Mouse (Mus musculus): ENCODE measurements around the gene Nfatc2.

DNA sequence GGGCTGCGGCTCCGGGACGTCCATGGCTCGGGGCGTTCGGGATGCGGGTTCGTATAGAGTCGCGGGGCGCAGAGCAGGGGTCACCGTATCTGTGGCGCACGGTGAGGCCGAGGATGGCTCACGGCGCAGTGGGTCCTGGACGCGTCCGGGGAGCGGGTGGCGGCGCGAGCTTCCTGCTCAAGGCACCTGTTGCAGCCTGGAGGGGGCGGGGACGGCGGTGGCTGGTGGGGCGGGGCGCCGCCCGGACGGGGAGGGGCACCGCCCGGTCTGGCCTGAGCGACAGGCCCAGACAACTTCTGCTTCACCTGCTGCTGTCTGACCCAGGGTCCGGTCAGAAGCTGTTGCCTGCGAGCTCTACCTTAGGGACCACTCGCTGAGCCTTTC is 11.3 kb downstream of the Nfatc2 start:
- TF ChIP-seq CTCF (IDR thresholded peaks at IDR 0.05; ENCODE audit: control insufficient read depth, insufficient read depth, insufficient read length) (no peak), USF1 (IDR thresholded peaks at IDR 0.05; ENCODE audit: low read depth) (no peak), MYOD1 (IDR thresholded peaks at IDR 0.05; ENCODE audit: control insufficient read depth, insufficient read length, low read depth) (no peak), FOSL1 (IDR thresholded peaks at IDR 0.05; ENCODE audit: insufficient read depth, low read length, poor library complexity, severe bottlenecking) (no peak), MAX (IDR thresholded peaks at IDR 0.05) (no peak), MYOG (IDR thresholded peaks at IDR 0.05; ENCODE audit: control insufficient read depth, extremely low read depth, insufficient read length) (no peak), CEBPB (IDR thresholded peaks at IDR 0.05; ENCODE audit: low read depth) (no peak)

All from C2C12 (cell line).